Mouse (Mus musculus) C2C12 (cell line): ENCODE measurements around the gene Uvssa.

Experiments
- CTCF ChIP-seq: IDR thresholded peaks from one replicate; pipeline ENCODE4 v1.5.1; 2011; ENCODE audit not compliant: control insufficient read depth, insufficient read depth, insufficient read length
- USF1 ChIP-seq: IDR thresholded peaks from one replicate; pipeline ENCODE4 v1.6.1; 2011; ENCODE audit warnings: low read depth, mild to moderate bottlenecking, control low read depth, moderate library complexity

GRCm38 (mm10) chr5:33455737-33456136 is 77.4 kb downstream of the Uvssa start:
- no peak for TF ChIP-seq CTCF
- TF ChIP-seq USF1 = no peak
